Mouse (Mus musculus) cortical plate, adult 2 months (tissue): ENCODE measurements around the gene Gm49355. TPM values are rescaled to one million over a fixed set of nuclear protein-coding genes. Genes with fewer than 3 reads are reported as not detected.

Experiments used
- H3K27ac ChIP-seq: fragments of 200-500 bp; 2 replicates; pipeline ENCODE4 v1.5.1; 2012; ENCODE audit warnings: low read length, control low read depth, inconsistent platforms; ENCODE audit not compliant: insufficient read depth
- H3K4me1 ChIP-seq: fragments of 200-500 bp; 2 replicates; pipeline ENCODE4 v1.6.1; 2011; ENCODE audit warnings: low read length; ENCODE audit not compliant: control insufficient read depth, insufficient read depth
- H3K4me3 ChIP-seq: fragments of 200-500 bp; 2 replicates; pipeline ENCODE4 v1.5.1; 2011; ENCODE audit warnings: mild to moderate bottlenecking, low read length, control low read depth; ENCODE audit not compliant: insufficient read depth
- CTCF ChIP-seq: fragments of 200-500 bp; IDR thresholded peaks from 2 replicates; pipeline ENCODE4 v1.5.1; 2011; ENCODE audit warnings: mild to moderate bottlenecking, control low read depth, low read length; ENCODE audit not compliant: insufficient read depth; ENCODE audit errors: extremely low read depth
- POLR2A ChIP-seq: fragments of 200-500 bp; IDR thresholded peaks from 2 replicates; pipeline ENCODE4 v1.6.1; 2011; ENCODE audit warnings: mild to moderate bottlenecking, low read length, control low read depth; ENCODE audit not compliant: insufficient read depth; ENCODE audit errors: extremely low read depth
- polyA plus RNA-seq: library from polyadenylated mRNA; depleted of rRNA; stranded (reverse); fragments of >200 nt; gene quantifications from 2 replicates; pipeline ENCODE4 v1.2.3, GENCODE M21; 2012; rRNA removed

Gm49355 gene
- polyA plus RNA-seq, 1 experiment, result 0.31 TPM

GRCm38 (mm10) chr14:12349334-12350090, 65.7 kb downstream of the Gm49355 start:
- no peak overlapping the region for H3K4me3 ChIP-seq
- TF ChIP-seq CTCF (no peak), POLR2A (no peak)
- H3K27ac ChIP-seq, result no peak overlapping the region
- H3K4me1 ChIP-seq, result no peaks in the 10 kb centered on the region

GRCm38 (mm10) chr14:12350271-12350916, 66.6 kb downstream of the Gm49355 start:
- H3K27ac ChIP-seq, result no peak overlapping the region; the same call in 1 of the 2 replicates
- no peak overlapping the region for H3K4me3 ChIP-seq
- TF ChIP-seq POLR2A, result no peak
- no peak for TF ChIP-seq CTCF
- no peaks in the 10 kb centered on the region for H3K4me1 ChIP-seq

Other genes with a start within 250 kb of the Gm49355 start
- gene 3830406C13Rik, start 197 bp downstream of the Gm49355 start, polyA plus RNA-seq, result 37.9 and 38.3 TPM in 2 replicates
- 35.7 and 42.9 TPM in 2 replicates for gene Fezf2, start 64.2 kb downstream of the Gm49355 start, polyA plus RNA-seq